Mouse (Mus musculus) liver, embryonic 12.5 days (tissue): ENCODE results near the gene Olfr488. TPM values are rescaled to one million over a fixed set of nuclear protein-coding genes. Genes with fewer than 3 reads are reported as not detected.
"Not testable (repeated sequence)": the region's sequence is repeated elsewhere in the genome, so short reads cannot be mapped to it uniquely, and the experiment has no call there.

Experiments used
- ATAC-seq: fragments of 200-750 bp; cut with Nextera tagmentation; 2 replicates; pipeline ENCODE4 v1.8.0; 2017; ENCODE audit warnings: moderate number of reproducible peaks, mild to moderate bottlenecking, moderate library complexity
- H3K27ac ChIP-seq: fragments of 300-500 bp; sonication (generic); 2 replicates; pipeline ENCODE4 v1.5.1; 2016; ENCODE audit warnings: mild to moderate bottlenecking
- H3K27me3 ChIP-seq: fragments of 300-500 bp; sonication (generic); replicated peaks from 2 replicates; pipeline ENCODE4 v1.6.1; 2016; ENCODE audit warnings: mild to moderate bottlenecking, moderate library complexity
- H3K36me3 ChIP-seq: fragments of 300-500 bp; sonication (generic); 2 replicates; pipeline ENCODE4 v1.6.1; 2016; ENCODE audit warnings: mild to moderate bottlenecking, moderate library complexity
- H3K4me1 ChIP-seq: fragments of 300-500 bp; sonication (generic); 2 replicates; pipeline ENCODE4 v1.6.1; 2016
- H3K4me2 ChIP-seq: fragments of 300-500 bp; sonication (generic); 2 replicates; pipeline ENCODE4 v1.6.1; 2016; ENCODE audit warnings: mild to moderate bottlenecking, moderate library complexity
- H3K4me3 ChIP-seq: fragments of 300-500 bp; sonication (generic); 2 replicates; pipeline ENCODE4 v1.5.1; 2016; ENCODE audit warnings: mild to moderate bottlenecking, moderate library complexity
- H3K9ac ChIP-seq: fragments of 300-500 bp; sonication (generic); 2 replicates; pipeline ENCODE4 v1.6.1; 2016; ENCODE audit warnings: mild to moderate bottlenecking, moderate library complexity
- H3K9me3 ChIP-seq: fragments of 300-500 bp; sonication (generic); replicated peaks from 2 replicates; pipeline ENCODE4 v1.6.1; 2016; ENCODE audit warnings: mild to moderate bottlenecking, moderate library complexity
- WGBS: fragments of 180-500 bp; shearing (Covaris S2); methylation state at CpG from one replicate; pipeline ENCODE4 v1.1.7; 2016; ENCODE audit not compliant: insufficient replicate concordance; 5-methylcytosine and 5-hydroxymethylcytosine counted together
- polyA plus RNA-seq: library from polyadenylated mRNA; unstranded; fragments of >200 nt; fragmentation: Nextera tagmentation; extraction: Ambion mirVana; gene quantifications from 2 replicates; pipeline ENCODE4 v1.2.1, GENCODE M21; 2016

The Olfr488 gene
- polyA plus RNA-seq: not detected in 2 replicates

- Histone ChIP-seq H3K27ac (no peak within 1 kb of the TSS), H3K27me3 (no peaks in the 10 kb centered on the region), H3K4me1 (no peaks in the 10 kb centered on the region), H3K4me2 (no peak within 1 kb of the TSS), H3K4me3 (no peak within 1 kb of the TSS), H3K9ac (no peak within 1 kb of the TSS), H3K9me3 (0 out of 2 replicates have a peak, but pooled peaks cover under 1% of the 10 kb centered on the region), H3K36me3 (no peaks in the 10 kb centered on the region)
- ATAC-seq: no peak
These were observed at the start of gene Olfr488 for GRCm38 (mm10) chr7:108258247-108258646. Gene Olfr488 (minus strand): TSS chr7:108258347.

GRCm38 (mm10) chr7:108288834-108289233, 30.7 kb upstream of the Olfr488 start, which contains the start of gene Olfr490:
Gene Olfr490 (minus strand): TSS chr7:108288934.
- H3K4me1 ChIP-seq: no peaks in the 10 kb centered on the region
- ATAC-seq: no peak
- H3K27me3 ChIP-seq: no peaks in the 10 kb centered on the region
- H3K4me3 ChIP-seq: no peak within 1 kb of the TSS
- H3K9ac ChIP-seq: no peak within 1 kb of the TSS
- H3K9me3 ChIP-seq: no peaks in the 10 kb centered on the region
- H3K36me3 ChIP-seq: no peaks in the 10 kb centered on the region
- H3K4me2 ChIP-seq: no peak within 1 kb of the TSS
- no peak within 1 kb of the TSS for H3K27ac ChIP-seq

- WGBS: 65% methylated on average over 3 of the region's 3 CpGs
- H3K27ac ChIP-seq: no peak overlapping the region
- H3K9ac ChIP-seq: no peak overlapping the region
- no peaks in the 10 kb centered on the region for H3K27me3 ChIP-seq
- ATAC-seq: no peak
- H3K4me1 ChIP-seq: no peaks in the 10 kb centered on the region
- no peak overlapping the region for H3K4me3 ChIP-seq
- H3K4me2 ChIP-seq: no peak overlapping the region
- H3K36me3 ChIP-seq: no peaks in the 10 kb centered on the region
- no peaks in the 10 kb centered on the region for H3K9me3 ChIP-seq
These were observed 24.6 kb downstream of the Olfr488 start for GRCm38 (mm10) chr7:108233551-108233950.

GRCm38 (mm10) chr7:108214536-108214935, 43.6 kb downstream of the Olfr488 start, which contains the start of gene Olfr487:
Gene Olfr487 (minus strand): TSS chr7:108214636.
- not testable (repeated sequence) for H3K9me3 ChIP-seq, H3K36me3 ChIP-seq, ATAC-seq, H3K9ac ChIP-seq, H3K4me1 ChIP-seq, H3K4me2 ChIP-seq, H3K4me3 ChIP-seq, H3K27me3 ChIP-seq, H3K27ac ChIP-seq

Other genes with a start within 250 kb of the Olfr488 start
- not detected in 2 replicates for gene Olfr478, start 224.4 kb downstream of the Olfr488 start, polyA plus RNA-seq
- gene Olfr479, start 207.7 kb downstream of the Olfr488 start, polyA plus RNA-seq: not detected in 2 replicates
- gene Olfr480, start 191.0 kb downstream of the Olfr488 start, polyA plus RNA-seq: not detected in 2 replicates
- not detected in 2 replicates for gene Olfr481, start 178.5 kb downstream of the Olfr488 start, polyA plus RNA-seq
- 0.06 and 0.07 TPM in 2 replicates for gene Olfr482, start 160.8 kb downstream of the Olfr488 start, polyA plus RNA-seq
- gene Olfr483, start 157.5 kb downstream of the Olfr488 start, polyA plus RNA-seq: not detected in 2 replicates
- gene Olfr484, start 130.9 kb downstream of the Olfr488 start, polyA plus RNA-seq: not detected in 2 replicates
- gene Olfr485, start 98.5 kb downstream of the Olfr488 start, polyA plus RNA-seq: not detected in 2 replicates
- not detected in 2 replicates for gene Olfr486, start 85.6 kb downstream of the Olfr488 start, polyA plus RNA-seq
- not detected in 2 replicates for gene Olfr487, start 43.7 kb downstream of the Olfr488 start, polyA plus RNA-seq
- gene Olfr490, start 30.6 kb upstream of the Olfr488 start, polyA plus RNA-seq: not detected in 2 replicates
- not detected in 2 replicates for gene Olfr491, start 55.1 kb upstream of the Olfr488 start, polyA plus RNA-seq
- gene Olfr492, start 65.3 kb upstream of the Olfr488 start, polyA plus RNA-seq: not detected in 2 replicates
- gene Olfr493, start 88.6 kb upstream of the Olfr488 start, polyA plus RNA-seq: not detected in 2 replicates
- gene Olfr494, start 107.0 kb upstream of the Olfr488 start, polyA plus RNA-seq: not detected in 2 replicates
- not detected in 2 replicates for gene Olfr495, start 134.8 kb upstream of the Olfr488 start, polyA plus RNA-seq
- gene Olfr497, start 162.1 kb upstream of the Olfr488 start, polyA plus RNA-seq: not detected in 2 replicates
- gene Olfr498, start 207.0 kb upstream of the Olfr488 start, polyA plus RNA-seq: not detected in 2 replicates